Mouse (Mus musculus): ENCODE data around the gene Osbpl10. TPM values are rescaled to one million over a fixed set of nuclear protein-coding genes. Genes with fewer than 3 reads are reported as not detected.

The Osbpl10 gene
- total RNA-seq, 2 experiments from 2014 or later, result 41.1 to 42.8 TPM

DNA sequence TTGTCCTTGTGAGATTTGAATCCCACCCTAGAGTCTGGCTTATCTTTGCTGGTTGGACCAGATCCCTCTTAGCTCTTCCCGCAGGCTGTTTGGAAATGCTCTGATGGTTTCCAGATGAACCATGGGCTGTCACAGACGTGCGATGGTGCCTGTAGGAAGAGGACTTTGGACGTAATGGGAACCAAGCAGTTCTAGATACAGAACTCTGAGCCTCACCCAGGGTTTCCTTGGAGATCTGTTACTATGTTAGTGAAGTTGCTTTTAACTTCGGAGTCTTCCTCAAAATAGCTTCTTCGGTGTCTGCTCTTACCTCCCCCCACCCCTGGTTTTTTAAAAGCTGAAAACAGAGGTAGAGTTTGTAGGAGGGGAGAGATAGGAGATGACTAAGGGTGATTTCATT lies 1.6 kb downstream of the Osbpl10 start:
- intact Hi-C loops (cut with DNase I), result loop anchor here (5.0 kb wide), 1 partner anchor 48 kb away; the partner anchor contains the start of gene Gpd1l

DNA sequence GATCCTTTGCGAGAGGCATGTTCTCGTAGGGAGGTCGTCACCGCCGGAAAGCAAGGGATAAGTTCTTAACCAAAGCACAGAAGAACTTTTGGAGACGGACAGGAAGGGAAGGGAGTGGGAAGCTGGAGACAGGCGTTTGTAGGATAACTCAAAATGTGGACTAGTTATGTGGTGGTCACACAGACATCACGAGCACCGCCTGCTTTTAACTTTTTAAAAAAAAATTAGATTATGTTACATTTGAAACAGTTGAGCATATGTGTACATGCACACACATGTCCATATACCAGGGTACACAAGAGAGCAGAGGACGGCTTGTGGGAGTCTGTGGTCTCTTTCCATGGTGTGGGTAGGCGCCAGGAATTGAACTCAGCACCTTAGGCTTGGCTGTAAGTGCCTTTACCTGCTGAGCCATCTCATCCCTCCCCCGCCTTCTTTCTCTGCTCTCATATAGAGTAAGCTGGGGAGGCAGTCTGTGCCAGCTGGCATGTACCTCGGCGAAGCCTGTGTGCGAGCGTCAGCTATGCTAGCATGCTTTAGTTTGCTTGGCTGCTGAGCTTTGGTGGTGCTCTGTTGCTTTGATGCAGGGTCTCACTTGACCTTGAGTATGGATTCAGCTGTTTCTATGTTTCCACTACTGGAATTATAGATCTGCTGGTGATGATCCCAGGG lies 4.5 kb downstream of the Osbpl10 start, which contains the start of gene Rps27rt:
Rps27rt (minus strand) TSS at position 51 of the 672 bp plus-strand sequence.
- intact Hi-C loops (cut with DNase I), result no loop called here
- DNase-seq, result no peak

More for the DNA sequence above, 1.6 kb downstream of the Osbpl10 start:
- DNase-seq, result no peak

DNA sequence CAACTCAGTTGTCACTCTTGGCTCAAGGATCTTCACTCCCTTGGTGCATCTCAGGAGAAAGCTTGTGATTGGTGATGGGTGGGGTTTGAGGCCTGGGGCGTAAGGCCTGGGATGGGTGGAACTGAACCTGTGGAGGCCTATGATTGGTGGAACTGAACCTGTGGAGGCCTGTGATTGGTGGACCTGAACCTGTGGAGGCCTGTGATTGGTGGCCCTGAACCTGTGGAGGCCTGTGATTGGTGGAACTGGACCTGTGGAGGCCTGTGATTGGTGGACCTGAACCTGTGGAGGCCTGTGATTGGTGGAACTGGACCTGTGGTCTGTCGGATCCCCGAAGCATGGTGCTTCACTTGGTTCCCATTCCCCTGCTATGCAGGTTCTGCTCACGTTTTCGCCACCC lies 7.4 kb downstream of the Osbpl10 start:
- intact Hi-C loops (cut with DNase I), result no loop called here
- DNase-seq, result no peak

- DNase-seq, result no peak
- intact Hi-C loops (cut with DNase I), result no loop called here
These were observed 8.0 kb downstream of the Osbpl10 start for GRCm38 (mm10) chr9:114986361-114986760.

- DNase-seq, result no peak
- intact Hi-C loops (cut with DNase I), result no loop called here
These were observed 9.7 kb downstream of the Osbpl10 start for GRCm38 (mm10) chr9:114988029-114988428.

- peak; percentile 60 for DNase-seq
- intact Hi-C loops (cut with DNase I), result no loop called here
These were observed 10.4 kb downstream of the Osbpl10 start for GRCm38 (mm10) chr9:114988610-114989327.

DNA sequence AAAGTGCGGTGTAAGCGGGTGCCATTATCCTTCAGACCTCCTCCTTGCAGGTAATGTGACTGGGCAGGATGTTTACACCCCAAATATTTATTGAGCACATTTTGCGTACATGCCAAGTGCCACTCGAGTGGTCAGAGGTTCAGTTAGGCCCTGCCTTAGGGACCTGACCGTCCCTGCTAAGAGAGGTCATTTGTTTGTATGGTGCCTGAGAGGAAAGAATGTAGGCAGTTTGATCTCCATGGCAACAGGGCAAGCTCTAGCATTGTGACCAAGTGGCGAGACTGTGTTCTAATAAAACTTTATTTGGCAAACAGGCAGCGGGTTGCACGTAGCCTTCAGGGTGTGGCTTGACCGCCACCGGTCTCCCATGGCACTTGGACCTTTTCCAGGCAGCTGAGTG lies 12.1 kb downstream of the Osbpl10 start:
- intact Hi-C loops (cut with DNase I), result no loop called here
- DNase-seq, result no peak

- intact Hi-C loops (cut with DNase I), result no loop called here
- no peak for DNase-seq
These were observed 14.2 kb downstream of the Osbpl10 start for GRCm38 (mm10) chr9:114992528-114992927.

- intact Hi-C loops (cut with DNase I), result no loop called here
- no peak for DNase-seq
These were observed 16.9 kb downstream of the Osbpl10 start for GRCm38 (mm10) chr9:114995250-114995649.

DNA sequence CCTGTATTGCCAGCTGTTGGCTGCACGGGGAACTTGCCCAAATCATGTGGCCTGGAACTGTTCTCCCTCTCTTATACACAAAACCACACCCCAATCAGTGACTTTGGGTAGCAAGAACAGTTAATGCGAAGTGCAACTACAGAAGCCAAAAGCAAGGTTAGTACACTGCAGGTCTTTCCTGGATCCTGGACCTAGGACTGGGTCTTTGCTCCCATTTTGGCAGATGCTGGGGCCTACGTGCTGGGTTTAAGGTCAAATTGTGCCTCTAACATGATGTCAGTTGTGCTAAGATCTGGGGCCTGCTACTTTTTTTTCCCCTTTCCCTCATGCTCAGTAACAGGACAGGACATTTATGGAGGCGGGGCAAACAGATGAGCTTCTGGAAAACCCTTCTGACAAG lies 17.3 kb downstream of the Osbpl10 start:
- intact Hi-C loops (cut with DNase I), result no loop called here

DNA sequence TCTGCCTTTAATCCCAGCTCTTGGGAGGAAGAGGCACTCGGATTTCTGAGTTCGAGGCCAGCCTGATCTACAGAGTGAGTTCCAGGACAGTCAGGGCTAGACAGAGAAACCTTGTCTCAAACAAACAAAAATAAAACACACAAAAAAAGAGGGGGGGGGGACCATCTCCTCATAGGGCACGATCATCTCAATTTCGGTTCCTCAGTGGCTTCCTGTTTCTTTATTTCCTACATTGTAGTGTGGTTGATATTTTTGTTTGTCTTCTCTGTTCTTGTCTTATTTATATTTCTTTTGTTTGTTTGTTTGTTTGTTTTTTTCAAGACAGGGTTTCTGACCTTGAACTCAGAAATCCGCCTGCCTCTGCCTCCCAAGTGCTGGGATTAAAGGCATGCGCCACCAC lies 18.1 kb downstream of the Osbpl10 start:
- intact Hi-C loops (cut with DNase I), result no loop called here
- no peak for DNase-seq

More for the DNA sequence above, 17.3 kb downstream of the Osbpl10 start:
- no peak for DNase-seq

- intact Hi-C loops (cut with DNase I), result no loop called here
- no peak for DNase-seq
These were observed 20.8 kb downstream of the Osbpl10 start for GRCm38 (mm10) chr9:114999010-114999770.

DNA sequence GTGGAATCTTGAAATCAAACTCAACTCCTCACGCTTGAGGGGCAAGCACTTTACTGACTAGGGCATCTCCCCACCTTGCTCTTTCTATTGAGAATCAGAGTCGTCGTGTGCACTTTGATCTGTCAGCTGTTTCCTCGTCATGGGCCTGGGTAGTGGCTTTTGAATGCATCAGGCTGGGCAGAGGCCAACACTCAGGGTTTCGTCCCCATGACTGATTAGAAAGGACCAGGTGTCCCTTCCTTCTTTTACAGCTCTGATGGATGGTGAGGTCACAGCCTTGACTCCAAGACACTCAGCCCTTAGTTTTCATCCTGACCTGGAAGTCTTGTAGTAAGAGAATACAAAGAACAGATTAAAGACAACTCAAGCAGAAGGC lies 21.4 kb downstream of the Osbpl10 start:
- intact Hi-C loops (cut with DNase I), result no loop called here
- no peak for DNase-seq

- DNase-seq, result no peak
- intact Hi-C loops (cut with DNase I), result no loop called here
These were observed 27.1 kb downstream of the Osbpl10 start for GRCm38 (mm10) chr9:115005446-115005845.

GRCm38 (mm10) chr9:115007776-115008175 lies 29.4 kb downstream of the Osbpl10 start:
- no peak for DNase-seq
- intact Hi-C loops (cut with DNase I), result no loop called here

- no peak for DNase-seq
- intact Hi-C loops (cut with DNase I), result no loop called here
These were observed 29.8 kb downstream of the Osbpl10 start for GRCm38 (mm10) chr9:115008194-115008593.

DNA sequence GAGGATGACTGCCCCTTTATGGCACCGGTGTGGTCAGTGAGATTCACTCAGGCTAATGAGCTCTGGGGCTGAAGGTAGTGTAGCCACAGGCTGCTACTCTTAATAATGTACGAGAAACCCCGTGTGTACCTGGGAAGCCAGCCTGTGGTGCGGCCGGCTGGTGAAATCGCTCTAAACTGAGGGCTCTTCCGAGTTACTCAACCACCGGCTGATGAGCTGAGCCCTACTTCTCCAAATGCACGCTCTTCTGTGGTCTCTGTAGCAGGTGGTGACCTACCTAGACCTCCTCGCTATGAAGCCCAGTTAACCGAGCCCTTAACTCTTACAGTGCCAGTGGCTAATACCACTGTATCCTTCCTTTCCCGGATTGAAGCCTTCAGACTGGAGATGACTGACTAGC lies 34.0 kb downstream of the Osbpl10 start:
- DNase-seq, result no peak
- intact Hi-C loops (cut with DNase I), result no loop called here

GRCm38 (mm10) chr9:115020141-115020540 lies 41.8 kb downstream of the Osbpl10 start:
- intact Hi-C loops (cut with DNase I), result no loop called here
- DNase-seq, result no peak

DNA sequence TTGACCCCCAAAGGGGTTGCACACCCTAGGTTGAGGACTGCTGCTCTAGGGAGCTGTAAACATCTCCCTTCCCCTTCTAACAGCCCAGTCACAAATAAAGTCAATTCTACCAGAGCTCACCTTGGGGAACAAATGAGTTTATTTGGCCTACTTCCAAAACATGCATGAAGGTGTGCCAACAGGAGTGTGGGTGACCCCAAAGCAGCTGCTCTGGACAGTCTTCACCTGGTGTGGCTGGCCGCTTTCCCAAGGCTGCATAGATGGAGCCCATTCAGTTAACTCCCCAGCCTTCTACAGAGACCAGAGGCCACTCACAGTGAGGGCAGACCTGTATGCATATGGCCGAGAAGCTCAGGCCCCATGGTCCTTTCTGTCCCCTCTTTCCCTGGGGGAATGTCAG lies 43.0 kb downstream of the Osbpl10 start:
- intact Hi-C loops (cut with DNase I), result no loop called here
- peak; percentile 28 for DNase-seq

DNA sequence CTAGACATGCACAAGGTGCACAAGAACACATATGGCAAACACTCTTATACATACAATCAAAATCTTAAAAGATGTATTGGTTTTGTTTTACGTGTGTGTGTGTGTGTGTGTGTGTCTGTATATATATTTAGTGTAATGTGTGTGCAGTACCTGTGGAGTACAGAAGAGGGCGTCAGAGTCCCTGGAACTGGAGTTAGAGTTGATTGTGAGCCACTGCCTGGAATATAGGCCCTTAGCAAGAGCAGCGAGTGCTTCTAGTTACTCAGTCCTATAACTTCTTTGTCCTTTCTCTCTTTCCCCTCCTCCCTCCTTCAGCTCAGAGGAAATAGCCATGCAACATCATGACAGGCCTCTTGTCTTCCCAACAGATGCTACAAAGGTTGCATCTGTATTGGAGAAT lies 44.8 kb downstream of the Osbpl10 start:
- no peak for DNase-seq
- intact Hi-C loops (cut with DNase I), result no loop called here

DNA sequence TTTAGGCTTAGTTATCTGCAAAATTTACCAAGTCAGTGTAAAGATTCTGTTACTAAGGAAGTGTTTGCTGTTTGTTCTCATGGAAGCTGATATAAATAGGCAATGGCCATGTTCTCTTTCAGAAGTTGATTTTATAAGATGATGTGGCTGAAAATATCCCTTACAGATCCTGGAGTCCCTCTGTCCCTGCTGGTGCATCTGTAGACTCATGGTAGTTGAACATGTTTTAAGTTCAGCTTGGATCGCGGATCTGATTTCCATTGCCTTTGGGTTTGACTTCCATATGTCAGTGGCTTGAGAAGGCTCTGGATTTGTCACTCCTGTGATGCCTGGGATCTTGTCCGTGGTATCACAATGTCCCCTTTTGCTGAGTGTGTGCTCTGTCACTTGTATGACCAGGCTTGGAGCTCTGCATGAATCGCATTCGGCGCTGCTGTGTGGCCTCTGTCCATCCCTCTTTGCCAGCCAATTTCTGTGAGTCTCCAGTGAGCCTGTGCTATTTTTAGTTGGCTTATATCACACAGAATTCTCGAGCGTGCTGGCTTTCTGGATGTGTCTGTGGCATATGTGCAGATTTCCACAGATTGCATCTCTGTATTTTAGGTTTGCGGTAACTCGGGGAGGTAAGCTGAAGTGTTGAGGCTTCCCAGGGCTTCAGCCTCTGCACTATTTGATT lies 45.5 kb downstream of the Osbpl10 start:
- intact Hi-C loops (cut with DNase I), result no loop called here
- no peak for DNase-seq

Data from left cerebral cortex, postnatal 4 days (tissue).